Mouse (Mus musculus) spleen, embryonic (tissue): Measurements from ENCODE around the gene Hist2h2be.
"Not testable (repeated sequence)": the region's sequence is repeated elsewhere in the genome, so short reads cannot be mapped to it uniquely, and the experiment has no call there.

Source experiments
- CTCF ChIA-PET: fragments of 350-600 bp; sonication (Branson Sonifier 250); formaldehyde crosslinking; loops from one replicate; lab custom pipeline; 2022; lab: Charles Lee

The Hist2h2be gene

GRCm38 (mm10) chr3:96237335-96237903 is 16.5 kb downstream of the Hist2h2be start:
- CTCF ChIA-PET = interaction anchor here (0.6 to 1.5 kb wide), 3 partner anchors 24 to 90 kb away, joined by 3 to 4 read pairs (median 4); no protein-coding TSS in a partner anchor

- CTCF ChIA-PET = interaction anchor here (0.6 to 0.9 kb wide), 2 partner anchors 45 to 90 kb away, joined by 4 read pairs; no protein-coding TSS in a partner anchor
These were observed 17.1 kb downstream of the Hist2h2be start for GRCm38 (mm10) chr3:96237904-96238511.

GRCm38 (mm10) chr3:96238954-96239793 is 18.3 kb downstream of the Hist2h2be start, which contains the start of gene Hist2h3c2:
Hist2h3c2 (minus strand) TSS chr3:96239127.
- CTCF ChIA-PET = not testable (repeated sequence)

GRCm38 (mm10) chr3:96239949-96240798 is 19.3 kb downstream of the Hist2h2be start, which contains the start of gene Hist2h2aa2:
Hist2h2aa2 (minus strand) TSS chr3:96240276.
- CTCF ChIA-PET = interaction anchor here (0.7 kb wide), 1 partner anchor 505 kb away, joined by 6 read pairs; no protein-coding TSS in a partner anchor

GRCm38 (mm10) chr3:96240799-96241197 is 19.9 kb downstream of the Hist2h2be start:
- CTCF ChIA-PET = interaction anchor here (0.6 to 0.7 kb wide), 2 partner anchors 42 to 505 kb away, joined by 4 to 6 read pairs; no protein-coding TSS in a partner anchor

- CTCF ChIA-PET = interaction anchor here (0.5 to 1.2 kb wide), 2 partner anchors 20 to 64 kb away, joined by 3 to 5 read pairs; no protein-coding TSS in a partner anchor
These were observed 23.1 kb downstream of the Hist2h2be start for GRCm38 (mm10) chr3:96243921-96244572.

- CTCF ChIA-PET = not testable (repeated sequence)
These were observed 24.3 kb downstream of the Hist2h2be start, which contains the start of gene Hist2h2aa1 for GRCm38 (mm10) chr3:96245003-96245886. Hist2h2aa1 (plus strand) TSS chr3:96245497.

- CTCF ChIA-PET = not testable (repeated sequence)
These were observed 25.1 kb downstream of the Hist2h2be start for GRCm38 (mm10) chr3:96246018-96246417.

- CTCF ChIA-PET = not testable (repeated sequence)
These were observed 25.5 kb downstream of the Hist2h2be start, which contains the start of gene Hist2h3c1 for GRCm38 (mm10) chr3:96246427-96246856. Hist2h3c1 (plus strand) TSS chr3:96246685.

- CTCF ChIA-PET = interaction anchor here (0.6 kb wide), 1 partner anchor 93 kb away, joined by 5 read pairs; no protein-coding TSS in a partner anchor
These were observed 26.6 kb downstream of the Hist2h2be start for GRCm38 (mm10) chr3:96247356-96248140.

GRCm38 (mm10) chr3:96248141-96249033 is 27.5 kb downstream of the Hist2h2be start:
- CTCF ChIA-PET = no interaction called here

GRCm38 (mm10) chr3:96249034-96249345 is 28.1 kb downstream of the Hist2h2be start:
- CTCF ChIA-PET = no interaction called here

GRCm38 (mm10) chr3:96250890-96251289 is 30.0 kb downstream of the Hist2h2be start:
- CTCF ChIA-PET = no interaction called here

- CTCF ChIA-PET = no interaction called here
These were observed 30.9 kb downstream of the Hist2h2be start for GRCm38 (mm10) chr3:96251787-96252186.

- CTCF ChIA-PET = no interaction called here
These were observed 33.9 kb downstream of the Hist2h2be start for GRCm38 (mm10) chr3:96254683-96255355.

GRCm38 (mm10) chr3:96255926-96256593 is 35.1 kb downstream of the Hist2h2be start:
- CTCF ChIA-PET = interaction anchor here (0.7 kb wide), 1 partner anchor 10 kb away, joined by 4 read pairs; no protein-coding TSS in a partner anchor
